ENCODE assay signal across 10 mouse cellular contexts in genomic region chr19:46322144-46322995, GRCm38 (mm10). TPM values are rescaled to one million over a fixed set of nuclear protein-coding genes. Genes with fewer than 3 reads are reported as not detected.
DNase-seq lines count a peak whose midpoint lies in the region; ATAC-seq and TF ChIP-seq lines count a peak whose summit lies in the region.
"Had no signal": no experiment of that assay in that cellular context is flagged by ENCODE, and none has a peak within 500 bp of the region (broad histone marks: within the 10 kb centered on the region; RNA-seq: fewer than 3 reads in every experiment).

No protein-coding gene starts in this region.

- H3K9ac ChIP-seq in forebrain, embryonic 12.5 days: peak overlapping the region; percentile 25; the same call in 1 of the 2 replicates
- H3K9ac ChIP-seq in midbrain, embryonic 12.5 days (replicated peaks): peak overlapping the region; percentile 43; the same call in 1 of the 2 replicates
- H3K9ac ChIP-seq: liver, postnatal 0 days had no signal

- no peaks in the 10 kb centered on the region for H3K9me3 ChIP-seq in forebrain, embryonic 12.5 days
- H3K9me3 ChIP-seq in midbrain, embryonic 12.5 days: no peaks in the 10 kb centered on the region
- H3K9me3 ChIP-seq: heart, embryonic 10.5 days had no signal

- no peak for TF ChIP-seq CTCF in cerebellum, adult 2 months (IDR thresholded peaks at IDR 0.05; ENCODE audit: borderline replicate concordance, insufficient read depth, low read depth, low read length)

- peak overlapping the region; percentile 86 for H3K27ac ChIP-seq in cerebellum, adult 2 months (ENCODE audit: insufficient read depth, low read length)
- peak overlapping the region; percentile 77 for H3K27ac ChIP-seq in forebrain, embryonic 12.5 days
- peak overlapping the region; percentile 84 for H3K27ac ChIP-seq in midbrain, embryonic 12.5 days (replicated peaks)
- H3K27ac ChIP-seq: heart, embryonic 10.5 days had no signal

- no peak; the same call in 1 of the 2 replicates for ATAC-seq in forebrain, embryonic 12.5 days (ENCODE audit: low FRiP score)
- no peak for ATAC-seq in midbrain, embryonic 12.5 days (ENCODE audit: low FRiP score, low read depth)
- ATAC-seq in inflammation-experienced regulatory T-cells, adult 6 months: no peak
- ATAC-seq: liver, postnatal 0 days had no signal

- WGBS in cerebellum, adult 2 months: 18% methylated on average over 11 of the region's 11 CpGs
- WGBS in forebrain, embryonic 12.5 days: 57% methylated on average over 11 of the region's 11 CpGs
- 55% methylated on average over 11 of the region's 11 CpGs for WGBS in midbrain, embryonic 12.5 days

- H3K4me1 ChIP-seq in cerebellum, adult 2 months (ENCODE audit: control insufficient read depth, insufficient read depth, low read length): peaks cover 55% of the 10 kb centered on the region
- H3K4me1 ChIP-seq in forebrain, embryonic 12.5 days: peaks cover 80% of the 10 kb centered on the region
- H3K4me1 ChIP-seq in midbrain, embryonic 12.5 days: peaks cover 74% of the 10 kb centered on the region

- DNase-seq in gastrocnemius, postnatal 14 days: peak; percentile 2
- DNase-seq in gastrocnemius, postnatal 25 days: no peak
- DNase-seq in cerebellum, adult 2 months: peak; percentile 48 to 62
- no peak for DNase-seq in embryo, embryonic 11 days
- DNase-seq in heart, postnatal 36 days: no peak
- DNase-seq: liver, postnatal 0 days had no signal

- H3K27me3 ChIP-seq in cerebellum, adult 2 months (ENCODE audit: control insufficient read depth, insufficient read depth, low read length): no peaks in the 10 kb centered on the region
- peaks cover 87% of the 10 kb centered on the region for H3K27me3 ChIP-seq in forebrain, embryonic 12.5 days
- H3K27me3 ChIP-seq in midbrain, embryonic 12.5 days: peaks cover 84% of the 10 kb centered on the region

- TF ChIP-seq POLR2A in cerebellum, adult 2 months (IDR thresholded peaks at IDR 0.05; ENCODE audit: borderline replicate concordance, insufficient read depth, low read length): no peak

- intact Hi-C loops in gastrocnemius, postnatal 14 days (cut with DNase I; ENCODE audit: low total_unique reads): no loop called here
- intact Hi-C loops in heart, postnatal 36 days (cut with DNase I): no loop called here

- H3K4me3 ChIP-seq in cerebellum, adult 2 months (replicated peaks; ENCODE audit: insufficient read depth, low read depth, low read length): no peak overlapping the region
- no peak overlapping the region for H3K4me3 ChIP-seq in forebrain, embryonic 12.5 days (replicated peaks)
- H3K4me3 ChIP-seq in midbrain, embryonic 12.5 days: no peak overlapping the region
- H3K4me3 ChIP-seq: heart, embryonic 10.5 days had no signal

- peak overlapping the region; percentile 47 for H3K4me2 ChIP-seq in forebrain, embryonic 12.5 days
- peak overlapping the region; percentile 27 for H3K4me2 ChIP-seq in midbrain, embryonic 12.5 days (replicated peaks)

- no peaks in the 10 kb centered on the region for H3K36me3 ChIP-seq in forebrain, embryonic 12.5 days (replicated peaks)
- H3K36me3 ChIP-seq in midbrain, embryonic 12.5 days: no peaks in the 10 kb centered on the region
- H3K36me3 ChIP-seq: heart, embryonic 10.5 days had no signal

RNA-seq across cellular contexts. Expression of gene Psd, which starts 4.6 kb away (rescaled TPM):
- total RNA-seq in gastrocnemius, postnatal 14 days (2021): 1 to 10 TPM; 1.4 to 1.9 TPM
- total RNA-seq in gastrocnemius, postnatal 25 days (2021): under 1 TPM; 0.28 to 0.54 TPM
- polyA plus RNA-seq in cerebellum, adult 2 months (2012; rRNA removed): 194 and 207 TPM in 2 replicates
- 23.1 and 25.4 TPM in 2 replicates for polyA plus RNA-seq in forebrain, embryonic 12.5 days (2016; fragmentation: Nextera tagmentation; extraction: Ambion mirVana)
- polyA plus RNA-seq in midbrain, embryonic 12.5 days (2016; fragmentation: Nextera tagmentation; extraction: Ambion mirVana): 31.4 and 31.9 TPM in 2 replicates
- 1 to 10 TPM; 3.1 to 4.1 (median 4.0) TPM for polyA plus RNA-seq in inflammation-experienced regulatory T-cells, adult 6 months (2017; shearing (Covaris generic))
- total RNA-seq in heart, postnatal 36 days (2021): 1 to 10 TPM in 1 of 2 experiments, under 1 TPM in 1; 0.57 to 1.3 TPM

RNA-seq across cellular contexts. Expression of gene Fbxl15, which starts 5.6 kb away (rescaled TPM):
- 1 to 10 TPM; 2.4 to 2.8 TPM for total RNA-seq in gastrocnemius, postnatal 14 days (2021)
- 1 to 10 TPM; 2.9 TPM for total RNA-seq in gastrocnemius, postnatal 25 days (2021)
- 38.8 and 41.7 TPM in 2 replicates for polyA plus RNA-seq in cerebellum, adult 2 months (2012; rRNA removed)
- polyA plus RNA-seq in forebrain, embryonic 12.5 days (2016; fragmentation: Nextera tagmentation; extraction: Ambion mirVana): 23.5 and 24.5 TPM in 2 replicates
- 27.6 and 32.6 TPM in 2 replicates for polyA plus RNA-seq in midbrain, embryonic 12.5 days (2016; fragmentation: Nextera tagmentation; extraction: Ambion mirVana)
- polyA plus RNA-seq in inflammation-experienced regulatory T-cells, adult 6 months (2017; shearing (Covaris generic)): 1 to 10 TPM; 3.9 to 6.4 (median 4.5) TPM
- total RNA-seq in heart, postnatal 36 days (2021): 1 to 10 TPM; 4.2 to 4.4 TPM

RNA-seq across cellular contexts. Expression of gene Cuedc2, which starts 16.1 kb away (rescaled TPM):
- total RNA-seq in gastrocnemius, postnatal 14 days (2021): 10 to 100 TPM; 68.7 to 79.0 TPM
- 10 to 100 TPM; 56.1 to 56.5 TPM for total RNA-seq in gastrocnemius, postnatal 25 days (2021)
- 258 and 262 TPM in 2 replicates for polyA plus RNA-seq in cerebellum, adult 2 months (2012; rRNA removed)
- 226 TPM in 2 replicates for polyA plus RNA-seq in forebrain, embryonic 12.5 days (2016; fragmentation: Nextera tagmentation; extraction: Ambion mirVana)
- polyA plus RNA-seq in midbrain, embryonic 12.5 days (2016; fragmentation: Nextera tagmentation; extraction: Ambion mirVana): 228 and 237 TPM in 2 replicates
- polyA plus RNA-seq in inflammation-experienced regulatory T-cells, adult 6 months (2017; shearing (Covaris generic)): 10 to 100 TPM; 34.9 to 54.1 (median 46.6) TPM
- 10 to 100 TPM; 87.2 to 94.6 TPM for total RNA-seq in heart, postnatal 36 days (2021)

RNA-seq across cellular contexts. Expression of gene Nfkb2, which starts 18.2 kb away (rescaled TPM):
- 10 to 100 TPM in 1 of 2 experiments, 1 to 10 TPM in 1; 9.6 to 10.4 TPM for total RNA-seq in gastrocnemius, postnatal 14 days (2021)
- total RNA-seq in gastrocnemius, postnatal 25 days (2021): 1 to 10 TPM; 7.2 to 8.5 TPM
- 4.2 TPM in 2 replicates for polyA plus RNA-seq in cerebellum, adult 2 months (2012; rRNA removed)
- polyA plus RNA-seq in forebrain, embryonic 12.5 days (2016; fragmentation: Nextera tagmentation; extraction: Ambion mirVana): 2.5 and 2.9 TPM in 2 replicates
- 3.6 and 4.2 TPM in 2 replicates for polyA plus RNA-seq in midbrain, embryonic 12.5 days (2016; fragmentation: Nextera tagmentation; extraction: Ambion mirVana)
- 10 to 100 TPM; 15.7 to 27.8 (median 20.7) TPM for polyA plus RNA-seq in inflammation-experienced regulatory T-cells, adult 6 months (2017; shearing (Covaris generic))
- 10 to 100 TPM; 16.6 to 22.8 TPM for total RNA-seq in heart, postnatal 36 days (2021)

RNA-seq across cellular contexts. Expression of gene Mfsd13a, which starts 18.6 kb away (rescaled TPM):
- 1 to 10 TPM; 1.1 TPM for total RNA-seq in gastrocnemius, postnatal 14 days (2021)
- 1 to 10 TPM; 1.0 to 1.2 TPM for total RNA-seq in gastrocnemius, postnatal 25 days (2021)
- 32.3 and 32.9 TPM in 2 replicates for polyA plus RNA-seq in cerebellum, adult 2 months (2012; rRNA removed)
- polyA plus RNA-seq in forebrain, embryonic 12.5 days (2016; fragmentation: Nextera tagmentation; extraction: Ambion mirVana): 8.8 and 9.3 TPM in 2 replicates
- polyA plus RNA-seq in midbrain, embryonic 12.5 days (2016; fragmentation: Nextera tagmentation; extraction: Ambion mirVana): 6.5 and 7.1 TPM in 2 replicates
- 1 to 10 TPM; 4.3 to 8.1 (median 5.9) TPM for polyA plus RNA-seq in inflammation-experienced regulatory T-cells, adult 6 months (2017; shearing (Covaris generic))
- total RNA-seq in heart, postnatal 36 days (2021): 1 to 10 TPM; 2.4 to 2.5 TPM

Comparison
In these comparisons a context has a peak if more than half of its experiments do, and no peak if none do; other contexts are left out.
1. DNase-seq: peak in gastrocnemius, postnatal 14 days (single experiment) and cerebellum, adult 2 months (2 of 2); none in gastrocnemius, postnatal 25 days (single experiment), embryo, embryonic 11 days (single experiment) and heart, postnatal 36 days (0 of 2).
2. Peak in every context shown above with its lines, with median percentiles within 50 percentile points of each other: H3K27ac ChIP-seq.